Mouse (Mus musculus) intestine, embryonic 14.5 days (tissue): ENCODE results near the gene Cd27. TPM values are rescaled to one million over a fixed set of nuclear protein-coding genes. Genes with fewer than 3 reads are reported as not detected.
A peak's percentile ranks its signal among the peaks of the same experiment; 100 is the strongest.
"Not testable (repeated sequence)": the region's sequence is repeated elsewhere in the genome, so short reads cannot be mapped to it uniquely, and the experiment has no call there.

ENCODE experiments used
- ATAC-seq: fragments of 200-750 bp; cut with Nextera tagmentation; replicated peaks from 2 replicates; pipeline ENCODE4 v1.8.0; 2017; ENCODE audit warnings: low read depth, moderate number of reproducible peaks, moderate TSS enrichment, moderate library complexity; ENCODE audit not compliant: low FRiP score, low TSS enrichment
- DNase-seq: peaks from one replicate; pipeline ENCODE4 v3.0.0-alpha.2; 2018; ENCODE audit warnings: low spot score
- H3K27ac ChIP-seq: fragments of 300-500 bp; sonication (generic); 2 replicates; pipeline ENCODE4 v1.5.1; 2014; ENCODE audit warnings: low read depth, mild to moderate bottlenecking, control low read depth
- H3K27me3 ChIP-seq: fragments of 300-500 bp; sonication (generic); replicated peaks from 2 replicates; pipeline ENCODE4 v1.6.1; 2014; ENCODE audit warnings: low read length, control low read depth; ENCODE audit not compliant: control insufficient read depth, insufficient read depth
- H3K36me3 ChIP-seq: fragments of 300-500 bp; sonication (generic); 2 replicates; pipeline ENCODE4 v1.6.1; 2014; ENCODE audit warnings: low read length, control low read depth; ENCODE audit not compliant: control insufficient read depth, insufficient read depth
- H3K4me1 ChIP-seq: fragments of 300-500 bp; sonication (generic); replicated peaks from 2 replicates; pipeline ENCODE4 v1.6.1; 2014; ENCODE audit warnings: low read length, control low read depth, mixed read lengths; ENCODE audit not compliant: control insufficient read depth, insufficient read depth
- H3K4me2 ChIP-seq: fragments of 300-500 bp; sonication (generic); 2 replicates; pipeline ENCODE4 v1.6.1; 2014; ENCODE audit warnings: low read length
- H3K4me3 ChIP-seq: fragments of 300-500 bp; sonication (generic); 2 replicates; pipeline ENCODE4 v1.5.1; 2014; ENCODE audit warnings: low read depth, low read length, control low read depth, mixed read lengths
- H3K9ac ChIP-seq: fragments of 300-500 bp; sonication (generic); 2 replicates; pipeline ENCODE4 v1.6.1; 2014; ENCODE audit warnings: mild to moderate bottlenecking, low read length
- H3K9me3 ChIP-seq: fragments of 300-500 bp; sonication (generic); 2 replicates; pipeline ENCODE4 v1.6.1; 2016; ENCODE audit warnings: low read length, control low read depth; ENCODE audit not compliant: control insufficient read depth
- WGBS: fragments of 180-500 bp; shearing (Covaris S2); extraction: QIAGEN DNeasy Blood & Tissue Kit; methylation state at CpG from one replicate; pipeline ENCODE4 v1.1.7; 2014; 5-methylcytosine and 5-hydroxymethylcytosine counted together
- polyA plus RNA-seq: library from polyadenylated mRNA; unstranded; fragments of >200 nt; fragmentation: Nextera tagmentation; extraction: Ambion mirVana; gene quantifications from 2 replicates; pipeline ENCODE4 v1.2.1, GENCODE M21; 2014

Gene Cd27
- polyA plus RNA-seq, 1 experiment from 2014 or later, result 1.4 TPM

DNA sequence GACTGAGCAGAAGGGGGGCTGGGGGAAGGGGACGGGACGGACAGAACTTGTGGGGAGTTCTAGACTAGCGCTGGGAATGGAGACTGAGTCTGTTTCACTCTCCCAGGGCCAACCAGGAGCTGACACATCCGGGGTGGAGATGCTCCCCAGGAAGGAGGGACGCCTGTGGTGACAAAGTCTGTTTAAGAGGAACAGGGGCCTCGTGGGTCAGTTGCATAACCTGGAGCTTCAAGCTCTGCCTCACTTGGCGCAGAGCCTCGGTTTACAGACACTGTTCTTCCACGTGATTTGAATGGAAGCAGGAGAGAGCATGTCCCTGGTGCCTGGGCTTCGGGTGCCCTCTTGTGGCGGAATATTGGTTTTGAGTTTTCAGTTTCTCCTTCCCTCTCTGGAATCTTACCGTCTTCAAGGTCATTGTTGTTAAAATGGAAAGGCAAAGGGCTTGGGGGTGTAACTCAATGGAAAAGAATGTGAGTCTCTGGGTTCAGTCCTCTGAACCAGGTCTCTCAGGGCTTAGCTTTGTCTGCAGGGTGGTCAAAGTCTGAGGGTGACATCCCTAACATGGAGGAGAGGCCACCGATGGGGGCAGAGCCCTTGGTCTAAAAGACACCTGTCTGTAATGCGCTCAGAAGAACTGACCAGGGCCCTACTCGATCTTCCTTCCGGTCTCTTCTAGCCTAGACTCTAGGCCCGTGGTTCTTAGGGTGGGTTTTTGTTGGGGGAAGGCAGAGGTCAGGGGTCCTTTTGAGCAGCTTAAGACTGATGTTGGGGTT is 34.8 kb upstream of the Cd27 start:
- Histone ChIP-seq H3K4me1 (peaks cover 4% of the 10 kb centered on the region), H3K27me3 (no peaks in the 10 kb centered on the region), H3K36me3 (no peaks in the 10 kb centered on the region), H3K9ac (no peak overlapping the region), H3K4me2 (peak overlapping the region; percentile 44), H3K9me3 (no peaks in the 10 kb centered on the region), H3K4me3 (no peak overlapping the region), H3K27ac (no peak overlapping the region)
- DNase-seq (peak; percentile 95), ATAC-seq (peak; percentile 87)
- 16% methylated on average over 17 of the region's 17 CpGs for WGBS

DNA sequence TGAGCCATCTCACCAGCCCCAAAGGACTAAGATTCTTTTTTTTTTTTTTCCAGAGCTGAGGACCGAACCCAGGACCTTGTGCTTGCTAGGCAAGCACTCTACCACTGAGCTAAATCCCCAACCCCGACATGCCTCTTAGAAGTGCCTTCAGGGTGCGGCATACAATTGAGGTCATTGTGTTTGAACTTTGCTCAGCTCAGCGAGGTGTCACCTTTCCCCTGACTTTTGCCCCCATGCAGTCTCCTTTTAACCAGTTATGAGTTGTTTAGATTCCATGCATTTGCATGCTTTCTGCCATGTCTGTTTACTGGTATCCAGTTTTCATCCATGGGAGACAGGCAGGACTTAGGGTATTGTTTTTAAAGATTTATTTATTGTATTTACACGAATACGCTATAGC is 32.0 kb upstream of the Cd27 start:
- 49% methylated on average over 6 of the region's 6 CpGs for WGBS
- DNase-seq, result no peak
- H3K9me3 ChIP-seq, result no peaks in the 10 kb centered on the region
- no peak overlapping the region for H3K9ac ChIP-seq
- no peak overlapping the region for H3K4me2 ChIP-seq
- no peak for ATAC-seq
- no peaks in the 10 kb centered on the region for H3K36me3 ChIP-seq
- H3K4me1 ChIP-seq, result peaks cover 4% of the 10 kb centered on the region
- H3K4me3 ChIP-seq, result no peak overlapping the region
- H3K27ac ChIP-seq, result no peak overlapping the region
- no peaks in the 10 kb centered on the region for H3K27me3 ChIP-seq

DNA sequence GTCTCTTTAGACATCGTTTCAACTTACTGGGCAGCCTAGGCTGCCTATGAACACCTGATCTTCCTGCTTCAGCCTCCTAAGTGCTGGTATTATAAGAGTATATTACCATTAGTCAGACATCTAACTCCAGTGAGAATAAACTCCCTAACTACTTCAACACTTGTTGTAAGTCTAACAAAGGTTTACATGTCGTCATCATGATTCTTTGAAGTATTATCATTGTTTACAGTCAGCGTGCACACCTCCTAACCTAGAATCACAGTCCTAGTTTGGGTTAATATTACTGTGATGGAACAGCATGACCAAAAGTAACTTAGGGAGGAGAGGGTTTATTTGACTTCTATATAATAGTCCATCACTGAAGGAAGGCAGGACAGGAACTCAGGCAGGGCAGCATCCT is 30.7 kb upstream of the Cd27 start:
- ATAC-seq (no peak), DNase-seq (no peak)
- Histone ChIP-seq H3K4me3 (no peak overlapping the region), H3K4me1 (peaks cover 4% of the 10 kb centered on the region), H3K4me2 (no peak overlapping the region), H3K36me3 (no peaks in the 10 kb centered on the region), H3K27ac (no peak overlapping the region), H3K9me3 (no peaks in the 10 kb centered on the region), H3K27me3 (no peaks in the 10 kb centered on the region), H3K9ac (no peak overlapping the region)
- 77% methylated on average over 3 of the region's 3 CpGs for WGBS

DNA sequence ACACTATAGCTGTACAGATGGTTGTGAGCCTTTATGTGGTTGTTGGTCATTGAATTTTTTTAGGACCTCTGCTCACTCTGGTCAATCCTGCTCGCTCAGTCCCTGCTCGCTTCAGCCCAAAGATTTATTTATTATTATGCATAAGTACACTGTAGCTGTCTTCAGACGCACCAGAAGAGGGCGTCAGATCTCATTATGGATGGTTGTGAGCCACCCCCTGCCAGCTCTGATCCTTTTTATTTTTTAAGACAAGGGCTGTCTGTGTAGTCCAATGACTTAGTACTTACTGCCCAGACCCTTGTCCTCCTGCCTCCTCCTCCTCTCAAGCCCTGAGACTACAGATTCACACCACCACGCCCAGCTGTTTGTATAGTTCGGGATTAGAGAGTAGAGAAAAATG is 29.8 kb upstream of the Cd27 start:
- H3K9me3 ChIP-seq, H3K4me2 ChIP-seq, H3K4me1 ChIP-seq, H3K4me3 ChIP-seq, H3K9ac ChIP-seq, DNase-seq, H3K27ac ChIP-seq, H3K27me3 ChIP-seq, H3K36me3 ChIP-seq, ATAC-seq: not testable (repeated sequence)
- WGBS, result 62% methylated on average over 6 of the region's 6 CpGs

DNA sequence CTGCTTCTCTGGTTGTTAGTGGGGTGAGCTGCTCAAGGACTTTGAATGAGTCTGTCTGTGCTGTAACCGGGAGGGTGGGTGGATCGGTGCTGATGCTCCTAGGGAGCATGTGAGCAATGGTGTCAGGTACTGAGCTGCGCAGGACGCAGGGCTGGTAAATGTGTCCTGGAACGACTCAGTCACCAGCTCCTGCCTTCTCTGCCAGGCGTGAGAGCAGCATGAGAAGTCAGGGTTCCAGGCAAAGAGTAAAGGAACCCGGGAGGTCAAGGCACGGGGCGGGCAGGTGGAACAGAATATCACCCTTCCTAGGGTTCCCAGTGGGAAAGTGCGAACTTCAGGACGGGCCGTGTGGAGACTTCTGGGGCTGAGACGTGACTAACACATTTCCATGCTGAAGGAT is 29.3 kb upstream of the Cd27 start:
- Histone ChIP-seq H3K9ac (no peak overlapping the region), H3K27ac (no peak overlapping the region), H3K4me1 (no peaks in the 10 kb centered on the region), H3K4me2 (no peak overlapping the region), H3K27me3 (no peaks in the 10 kb centered on the region), H3K36me3 (no peaks in the 10 kb centered on the region), H3K9me3 (no peaks in the 10 kb centered on the region), H3K4me3 (no peak overlapping the region)
- DNase-seq (no peak), ATAC-seq (no peak)
- WGBS, result 71% methylated on average over 13 of the region's 13 CpGs

DNA sequence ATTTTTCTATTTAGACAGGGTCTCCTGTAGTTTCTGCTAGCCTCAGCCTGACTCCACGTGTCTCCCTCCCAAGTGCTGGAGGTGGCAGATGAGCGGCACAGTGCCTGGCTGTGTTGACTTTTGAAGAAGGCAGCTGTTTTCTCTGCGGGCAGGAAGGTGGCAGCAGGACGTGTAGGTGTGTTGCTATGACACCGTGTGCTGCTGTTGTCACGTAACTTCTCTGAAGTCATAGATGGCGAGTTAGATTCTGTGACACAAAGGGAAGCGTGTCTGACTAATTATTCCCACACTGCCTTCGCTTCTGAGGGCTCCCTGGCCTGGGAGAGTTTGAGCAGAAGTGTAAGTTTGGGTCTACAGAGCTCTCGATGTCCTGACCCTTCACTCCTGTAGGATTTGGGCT is 28.4 kb upstream of the Cd27 start:
- H3K36me3 ChIP-seq, result no peaks in the 10 kb centered on the region
- WGBS, result 58% methylated on average over 10 of the region's 10 CpGs
- no peak overlapping the region for H3K4me2 ChIP-seq
- H3K4me1 ChIP-seq, result no peaks in the 10 kb centered on the region
- no peak overlapping the region for H3K27ac ChIP-seq
- H3K9ac ChIP-seq, result no peak overlapping the region
- ATAC-seq, result no peak
- H3K27me3 ChIP-seq, result no peaks in the 10 kb centered on the region
- DNase-seq, result no peak
- no peak overlapping the region for H3K4me3 ChIP-seq
- H3K9me3 ChIP-seq, result no peaks in the 10 kb centered on the region

DNA sequence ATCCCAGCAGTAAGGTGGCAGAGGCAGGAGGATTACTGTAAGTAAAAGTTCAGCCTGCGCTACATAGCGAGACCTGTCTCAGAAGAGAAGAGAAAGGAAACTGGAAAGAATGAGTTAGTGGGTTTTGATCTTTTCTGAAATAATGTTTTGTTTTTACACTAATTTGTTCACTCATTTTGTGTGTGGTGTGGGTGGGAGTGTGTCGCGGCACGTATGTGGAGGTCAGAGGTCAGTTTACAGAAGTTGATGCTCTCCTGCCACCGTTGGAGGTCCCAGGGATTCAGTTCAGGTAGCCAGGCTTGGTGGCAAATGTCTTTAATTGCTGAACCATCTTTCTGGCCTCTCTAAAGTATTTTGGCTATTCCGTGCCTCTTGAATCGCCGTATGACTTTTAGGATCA is 27.4 kb upstream of the Cd27 start:
- no peaks in the 10 kb centered on the region for H3K9me3 ChIP-seq
- 73% methylated on average over 9 of the region's 9 CpGs for WGBS

DNA sequence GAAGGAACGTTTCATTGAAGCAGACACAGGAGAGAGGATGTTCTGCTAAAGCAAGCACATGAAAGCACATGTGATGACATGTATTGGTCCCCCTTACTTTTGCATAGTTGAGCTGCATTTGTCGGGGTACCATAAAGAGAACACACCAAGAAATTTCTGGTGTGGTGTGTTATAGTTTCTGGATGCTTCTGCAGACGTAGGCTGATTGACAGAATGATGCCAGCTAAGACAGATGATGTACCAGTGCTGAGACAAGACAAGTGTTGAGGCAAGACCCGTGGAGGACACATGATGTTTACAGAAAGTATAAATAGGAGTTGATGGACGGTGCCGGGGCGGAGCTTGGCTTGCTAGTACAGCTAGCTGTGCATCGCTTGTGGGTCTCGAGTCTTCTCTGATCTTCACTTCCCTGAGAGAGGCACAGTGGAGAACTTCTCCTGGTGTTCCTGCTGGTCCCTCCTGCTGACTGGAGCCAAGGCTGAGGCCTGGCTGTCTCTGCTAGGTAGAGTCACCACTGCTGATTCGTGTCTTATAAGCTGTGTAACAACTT is 23.3 kb upstream of the Cd27 start:
- ATAC-seq (no peak), DNase-seq (no peak)
- WGBS, result 61% methylated on average over 10 of the region's 10 CpGs
- Histone ChIP-seq H3K4me1 (no peaks in the 10 kb centered on the region), H3K9me3 (no peaks in the 10 kb centered on the region), H3K27me3 (no peaks in the 10 kb centered on the region), H3K9ac (no peak overlapping the region), H3K36me3 (no peaks in the 10 kb centered on the region), H3K4me2 (no peak overlapping the region), H3K4me3 (no peak overlapping the region), H3K27ac (no peak overlapping the region)

More for the DNA sequence above, 27.4 kb upstream of the Cd27 start:
- Histone ChIP-seq H3K4me3 (no peak overlapping the region), H3K4me1 (no peaks in the 10 kb centered on the region), H3K27me3 (no peaks in the 10 kb centered on the region), H3K9ac (no peak overlapping the region), H3K27ac (no peak overlapping the region), H3K36me3 (no peaks in the 10 kb centered on the region), H3K4me2 (no peak overlapping the region)
- ATAC-seq (no peak), DNase-seq (no peak)
